Mouse (Mus musculus): ENCODE measurements around the gene Scaf4. TPM values are rescaled to one million over a fixed set of nuclear protein-coding genes. Genes with fewer than 3 reads are reported as not detected.

Scaf4 gene
- polyA plus RNA-seq, 1 experiment = 127 TPM

GRCm38 (mm10) chr16:90319321-90319720 lies 35.0 kb upstream of the Scaf4 start:
- Histone ChIP-seq H3K27ac (ENCODE audit: insufficient read depth, low read length) (no peak overlapping the region), H3K9me3 (replicated peaks; ENCODE audit: control insufficient read depth, insufficient read depth, low read length, poor library complexity, severe bottlenecking) (no peaks in the 10 kb centered on the region), H3K36me3 (ENCODE audit: control insufficient read depth, insufficient read depth, low read length, poor library complexity, severe bottlenecking) (no peaks in the 10 kb centered on the region), H3K9ac (ENCODE audit: low read depth, poor library complexity, severe bottlenecking) (no peak overlapping the region), H3K4me3 (ENCODE audit: low read depth, low read length) (no peak overlapping the region), H3K4me1 (ENCODE audit: control insufficient read depth, insufficient read depth, low read length) (peaks cover 2% of the 10 kb centered on the region), H3K27me3 (ENCODE audit: control insufficient read depth, insufficient read depth, low read length, poor library complexity, severe bottlenecking) (no peaks in the 10 kb centered on the region)
- TF ChIP-seq POLR2A (IDR thresholded peaks at IDR 0.05; ENCODE audit: insufficient read depth, low read length) (no peak), CTCF (IDR thresholded peaks at IDR 0.05; ENCODE audit: low read depth, low read length) (no peak), EP300 (IDR thresholded peaks at IDR 0.05; ENCODE audit: insufficient read depth, low read depth, low read length) (no peak)

GRCm38 (mm10) chr16:90318372-90318926 lies 34.1 kb upstream of the Scaf4 start:
- Histone ChIP-seq H3K36me3 (ENCODE audit: control insufficient read depth, insufficient read depth, low read length, poor library complexity, severe bottlenecking) (no peaks in the 10 kb centered on the region), H3K9me3 (replicated peaks; ENCODE audit: control insufficient read depth, insufficient read depth, low read length, poor library complexity, severe bottlenecking) (no peaks in the 10 kb centered on the region), H3K27ac (ENCODE audit: insufficient read depth, low read length) (no peak overlapping the region), H3K4me3 (ENCODE audit: low read depth, low read length) (no peak overlapping the region), H3K9ac (ENCODE audit: low read depth, poor library complexity, severe bottlenecking) (no peak overlapping the region), H3K4me1 (ENCODE audit: control insufficient read depth, insufficient read depth, low read length) (peaks cover 2% of the 10 kb centered on the region), H3K27me3 (ENCODE audit: control insufficient read depth, insufficient read depth, low read length, poor library complexity, severe bottlenecking) (no peaks in the 10 kb centered on the region)
- TF ChIP-seq EP300 (IDR thresholded peaks at IDR 0.05; ENCODE audit: insufficient read depth, low read depth, low read length) = no peak

GRCm38 (mm10) chr16:90317777-90318176 lies 33.5 kb upstream of the Scaf4 start:
- Histone ChIP-seq H3K4me1 (ENCODE audit: control insufficient read depth, insufficient read depth, low read length) (peaks cover 2% of the 10 kb centered on the region), H3K9me3 (replicated peaks; ENCODE audit: control insufficient read depth, insufficient read depth, low read length, poor library complexity, severe bottlenecking) (no peaks in the 10 kb centered on the region), H3K27me3 (ENCODE audit: control insufficient read depth, insufficient read depth, low read length, poor library complexity, severe bottlenecking) (no peaks in the 10 kb centered on the region), H3K9ac (ENCODE audit: low read depth, poor library complexity, severe bottlenecking) (no peak overlapping the region), H3K27ac (ENCODE audit: insufficient read depth, low read length) (no peak overlapping the region), H3K36me3 (ENCODE audit: control insufficient read depth, insufficient read depth, low read length, poor library complexity, severe bottlenecking) (no peaks in the 10 kb centered on the region), H3K4me3 (ENCODE audit: low read depth, low read length) (no peak overlapping the region)
- TF ChIP-seq POLR2A (IDR thresholded peaks at IDR 0.05; ENCODE audit: insufficient read depth, low read length) = no peak
- TF ChIP-seq CTCF (IDR thresholded peaks at IDR 0.05; ENCODE audit: low read depth, low read length) = peak; percentile 61
- no peak for TF ChIP-seq EP300 (IDR thresholded peaks at IDR 0.05; ENCODE audit: insufficient read depth, low read depth, low read length)

GRCm38 (mm10) chr16:90315881-90316280 lies 31.6 kb upstream of the Scaf4 start:
- Histone ChIP-seq H3K27me3 (ENCODE audit: control insufficient read depth, insufficient read depth, low read length, poor library complexity, severe bottlenecking) (no peaks in the 10 kb centered on the region), H3K4me1 (ENCODE audit: control insufficient read depth, insufficient read depth, low read length) (peaks cover 2% of the 10 kb centered on the region), H3K9ac (ENCODE audit: low read depth, poor library complexity, severe bottlenecking) (no peak overlapping the region), H3K9me3 (replicated peaks; ENCODE audit: control insufficient read depth, insufficient read depth, low read length, poor library complexity, severe bottlenecking) (no peaks in the 10 kb centered on the region), H3K27ac (ENCODE audit: insufficient read depth, low read length) (no peak overlapping the region), H3K4me3 (ENCODE audit: low read depth, low read length) (no peak overlapping the region), H3K36me3 (ENCODE audit: control insufficient read depth, insufficient read depth, low read length, poor library complexity, severe bottlenecking) (no peaks in the 10 kb centered on the region)
- TF ChIP-seq POLR2A (IDR thresholded peaks at IDR 0.05; ENCODE audit: insufficient read depth, low read length) (no peak), CTCF (IDR thresholded peaks at IDR 0.05; ENCODE audit: low read depth, low read length) (no peak), EP300 (IDR thresholded peaks at IDR 0.05; ENCODE audit: insufficient read depth, low read depth, low read length) (no peak)

GRCm38 (mm10) chr16:90312449-90313082 lies 28.3 kb upstream of the Scaf4 start:
- no peaks in the 10 kb centered on the region for H3K9me3 ChIP-seq (replicated peaks; ENCODE audit: control insufficient read depth, insufficient read depth, low read length, poor library complexity, severe bottlenecking)
- H3K36me3 ChIP-seq (ENCODE audit: control insufficient read depth, insufficient read depth, low read length, poor library complexity, severe bottlenecking) = no peaks in the 10 kb centered on the region
- H3K27ac ChIP-seq (ENCODE audit: insufficient read depth, low read length) = 0 out of 2 replicates have a peak overlapping the region, but pooled peaks have one; percentile 41
- no peak overlapping the region for H3K4me3 ChIP-seq (ENCODE audit: low read depth, low read length)
- no peak for TF ChIP-seq EP300 (IDR thresholded peaks at IDR 0.05; ENCODE audit: insufficient read depth, low read depth, low read length)
- no peak for TF ChIP-seq CTCF (IDR thresholded peaks at IDR 0.05; ENCODE audit: low read depth, low read length)
- no peak for TF ChIP-seq POLR2A (IDR thresholded peaks at IDR 0.05; ENCODE audit: insufficient read depth, low read length)
- no peaks in the 10 kb centered on the region for H3K27me3 ChIP-seq (ENCODE audit: control insufficient read depth, insufficient read depth, low read length, poor library complexity, severe bottlenecking)
- H3K4me1 ChIP-seq (ENCODE audit: control insufficient read depth, insufficient read depth, low read length) = peaks cover 2% of the 10 kb centered on the region
- no peak overlapping the region for H3K9ac ChIP-seq (ENCODE audit: low read depth, poor library complexity, severe bottlenecking)

- H3K4me1 ChIP-seq (ENCODE audit: control insufficient read depth, insufficient read depth, low read length) = peaks cover 2% of the 10 kb centered on the region
- TF ChIP-seq EP300 (IDR thresholded peaks at IDR 0.05; ENCODE audit: insufficient read depth, low read depth, low read length) (no peak), CTCF (IDR thresholded peaks at IDR 0.05; ENCODE audit: low read depth, low read length) (no peak), POLR2A (IDR thresholded peaks at IDR 0.05; ENCODE audit: insufficient read depth, low read length) (no peak)
- no peaks in the 10 kb centered on the region for H3K36me3 ChIP-seq (ENCODE audit: control insufficient read depth, insufficient read depth, low read length, poor library complexity, severe bottlenecking)
- H3K4me3 ChIP-seq (ENCODE audit: low read depth, low read length) = no peak overlapping the region
- no peaks in the 10 kb centered on the region for H3K9me3 ChIP-seq (replicated peaks; ENCODE audit: control insufficient read depth, insufficient read depth, low read length, poor library complexity, severe bottlenecking)
- H3K27ac ChIP-seq (ENCODE audit: insufficient read depth, low read length) = peak overlapping the region; percentile 90
- H3K9ac ChIP-seq (ENCODE audit: low read depth, poor library complexity, severe bottlenecking) = no peak overlapping the region
- no peaks in the 10 kb centered on the region for H3K27me3 ChIP-seq (ENCODE audit: control insufficient read depth, insufficient read depth, low read length, poor library complexity, severe bottlenecking)
These were observed 26.3 kb upstream of the Scaf4 start for GRCm38 (mm10) chr16:90310488-90311135.

Data from ES-Bruce4 (cell line).